Mouse (Mus musculus): Measurements from ENCODE around the gene Tifab.

Gene Tifab

DNA sequence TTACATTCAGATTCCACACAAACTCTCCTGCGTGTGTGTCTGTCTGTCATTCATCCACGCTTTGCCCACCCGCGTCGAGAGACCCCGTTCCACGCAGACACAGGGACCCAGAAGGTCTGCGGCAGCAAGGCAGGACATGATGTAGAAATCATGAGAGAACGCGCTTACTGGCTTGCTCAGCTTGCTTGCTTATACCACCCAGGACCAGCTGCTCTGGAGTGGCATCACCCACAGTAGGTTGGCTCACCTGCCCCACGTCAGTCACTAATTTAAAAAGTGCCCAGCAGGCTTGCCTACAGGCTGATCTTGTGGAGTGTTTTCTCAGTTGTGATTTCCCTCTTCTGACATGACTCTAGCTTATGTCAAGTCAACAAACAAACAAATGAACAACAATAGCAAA is 15.5 kb upstream of the Tifab start:
- ChIA-PET POLR2A (interaction anchor here in 1 of 4 experiments (0.7 to 1.2 kb wide), 4 partner anchors 15 to 239 kb away, joined by 3 to 5 read pairs (median 4); no protein-coding TSS in a partner anchor), CTCF (interaction anchor here in 3 of 4 experiments (0.6 to 6.3 kb wide), 9 partner anchors 46 to 246 kb away, joined by 3 to 37 read pairs (median 4); no protein-coding TSS in a partner anchor)

DNA sequence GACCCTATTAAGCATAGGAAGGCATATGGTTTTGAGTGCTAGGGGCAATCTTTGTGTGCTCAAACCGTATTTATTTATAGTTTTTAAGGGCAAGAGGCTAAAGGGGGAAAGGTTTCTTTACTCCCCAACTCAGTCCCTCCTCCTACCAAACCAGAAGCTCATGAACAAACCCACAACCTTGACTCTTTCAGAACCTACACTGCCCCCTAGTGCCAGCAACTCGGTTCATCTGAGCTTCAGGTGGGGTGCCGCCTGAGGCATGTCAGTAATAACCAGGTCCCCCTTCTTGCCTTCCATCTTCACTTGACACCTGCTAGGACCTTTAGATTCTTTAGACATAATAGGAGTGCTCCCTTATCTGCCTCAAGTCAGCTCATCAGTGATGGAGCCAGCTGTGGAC is 12.5 kb upstream of the Tifab start:
- POLR2A ChIA-PET = interaction anchor here in 2 of 4 experiments (0.9 to 1.6 kb wide), 4 partner anchors 14 to 61 kb away, joined by 3 to 4 read pairs (median 3); partner anchors contain the start of gene Neurog1 (in 1 of the 2)
- CTCF ChIA-PET = interaction anchor here (0.5 to 3.3 kb wide), 34 partner anchors 9 to 458 kb away, joined by 3 to 16 read pairs (median 4); partner anchors contain the start of gene Tifab (in 1 of the 4)

DNA sequence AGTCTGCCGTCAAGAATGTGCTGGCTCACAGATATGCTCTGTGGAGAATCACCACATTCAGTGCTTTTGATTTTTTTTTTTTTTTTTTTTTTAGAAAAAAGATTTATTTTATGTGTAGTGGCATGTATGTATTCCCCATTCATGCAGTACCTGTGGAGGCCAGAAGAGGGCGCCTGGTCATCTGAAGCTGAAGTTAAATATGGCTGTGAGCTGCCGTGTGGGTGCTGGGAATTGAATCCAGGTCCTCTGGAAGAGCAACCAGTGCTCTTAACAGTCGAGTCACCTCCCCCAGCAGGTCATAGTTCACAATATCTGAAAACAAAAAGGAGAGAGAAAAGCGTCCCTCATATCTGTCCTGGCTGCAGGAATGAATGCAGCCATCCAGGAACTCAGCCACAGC is 11.0 kb upstream of the Tifab start:
- POLR2A ChIA-PET = interaction anchor here in 3 of 4 experiments (0.7 to 1.4 kb wide), 5 partner anchors 30 to 170 kb away, joined by 3 to 7 read pairs (median 4); no protein-coding TSS in a partner anchor
- CTCF ChIA-PET = interaction anchor here (0.5 to 3.3 kb wide), 28 partner anchors 9 to 359 kb away, joined by 3 to 16 read pairs (median 5); partner anchors contain the start of gene Tifab (in 1 of the 4)

DNA sequence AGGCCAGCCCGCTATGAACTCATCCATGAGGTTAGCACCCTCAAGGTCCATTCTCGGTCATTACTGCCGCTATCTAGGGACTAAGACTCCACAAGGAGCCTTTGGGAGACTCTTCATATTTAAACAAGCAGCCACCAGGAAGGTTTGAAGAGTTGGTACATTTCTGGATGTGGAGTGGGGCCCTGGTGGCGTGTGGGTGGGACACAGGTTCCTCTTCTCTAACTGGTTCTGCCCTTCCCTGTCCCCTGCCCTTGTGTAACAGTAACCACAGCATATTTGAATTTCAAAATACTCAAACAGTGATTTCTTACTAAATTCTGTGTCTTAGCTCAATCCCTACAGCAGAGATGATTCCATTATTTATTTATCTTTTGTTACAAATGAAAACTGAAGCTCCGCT is 5.0 kb upstream of the Tifab start:
- CTCF ChIA-PET = interaction anchor here in 2 of 4 experiments (0.5 to 1.2 kb wide), 3 partner anchors 38 to 82 kb away, joined by 3 to 7 read pairs (median 3); no protein-coding TSS in a partner anchor
- POLR2A ChIA-PET = interaction anchor here in 2 of 4 experiments (0.5 to 0.6 kb wide), 2 partner anchors 235 to 449 kb away, joined by 3 to 7 read pairs; no protein-coding TSS in a partner anchor

DNA sequence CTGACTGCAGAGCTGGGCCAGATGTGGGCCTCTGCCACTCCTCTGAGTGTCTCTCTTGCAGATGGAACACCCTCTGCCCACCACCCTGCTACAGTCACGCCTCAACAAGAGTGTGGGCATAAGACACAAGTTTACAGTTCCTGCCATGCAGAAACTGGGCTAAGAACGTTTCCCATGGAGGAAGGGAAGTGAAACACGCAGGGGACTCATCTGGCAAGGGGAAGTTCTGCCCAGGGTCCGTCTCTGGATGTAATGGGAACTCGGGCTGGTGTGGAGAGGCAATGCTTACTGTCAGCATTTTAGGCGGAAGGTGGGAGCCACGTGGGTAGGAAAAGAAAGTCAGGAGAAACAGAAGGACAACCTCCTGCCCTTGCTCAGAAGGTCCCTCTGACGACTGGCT is 2.7 kb upstream of the Tifab start:
- ChIA-PET POLR2A (no interaction called here), CTCF (interaction anchor here in 2 of 4 experiments (0.6 to 1.2 kb wide), 2 partner anchors 16 to 85 kb away, joined by 3 to 4 read pairs; no protein-coding TSS in a partner anchor)

DNA sequence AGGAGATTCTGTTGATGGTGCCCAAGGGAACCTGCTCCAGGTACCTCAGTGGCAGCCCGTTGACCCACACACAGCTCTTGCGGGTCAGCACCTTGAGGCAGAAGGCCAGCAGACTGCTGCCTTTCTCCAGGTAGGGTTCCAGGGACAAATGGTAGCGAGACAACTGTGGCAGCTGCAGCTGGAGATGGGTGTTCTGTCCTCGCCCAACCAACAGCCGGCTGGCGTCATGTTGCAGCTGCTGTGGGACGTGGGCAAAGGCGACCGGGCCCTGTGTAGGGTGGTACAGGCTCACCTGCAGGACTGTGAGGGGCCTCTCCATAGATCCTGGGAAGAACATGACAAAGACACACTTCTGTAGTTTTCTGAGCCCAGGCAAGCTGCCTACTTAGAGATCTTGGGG is 2.4 kb downstream of the Tifab start:
- ChIA-PET CTCF (interaction anchor here (0.6 to 2.8 kb wide), 6 partner anchors 9 to 257 kb away, joined by 3 to 8 read pairs (median 3); no protein-coding TSS in a partner anchor), POLR2A (interaction anchor here in 3 of 4 experiments (0.5 to 1.3 kb wide), 4 partner anchors 71 to 442 kb away, joined by 3 to 4 read pairs (median 3); no protein-coding TSS in a partner anchor)

DNA sequence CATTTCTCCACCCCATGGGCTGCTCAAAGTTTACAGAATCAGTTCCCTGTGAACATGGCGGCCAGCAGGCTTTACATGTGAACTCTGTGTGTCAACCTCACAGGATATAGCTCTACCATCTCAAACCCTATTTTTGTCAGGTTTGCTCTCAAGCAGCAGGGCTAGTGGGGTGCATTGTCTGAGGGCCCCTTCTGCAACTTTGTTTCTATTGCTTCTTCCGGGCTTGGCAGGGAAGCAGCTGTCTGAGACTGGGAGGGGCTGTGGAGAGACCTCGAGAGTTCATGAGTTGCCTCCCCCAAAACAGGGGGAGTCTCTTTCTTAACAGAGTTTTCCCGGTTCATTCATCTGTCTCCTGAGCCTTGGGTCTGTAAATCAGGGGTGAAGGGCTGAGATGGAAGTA is 2.8 kb downstream of the Tifab start:
- POLR2A ChIA-PET = interaction anchor here in 3 of 4 experiments (0.5 to 1.3 kb wide), 4 partner anchors 9 to 442 kb away, joined by 3 to 4 read pairs (median 4); no protein-coding TSS in a partner anchor
- CTCF ChIA-PET = interaction anchor here in 3 of 4 experiments (0.5 to 1.7 kb wide), 4 partner anchors 8 to 193 kb away, joined by 3 to 8 read pairs (median 3); no protein-coding TSS in a partner anchor

DNA sequence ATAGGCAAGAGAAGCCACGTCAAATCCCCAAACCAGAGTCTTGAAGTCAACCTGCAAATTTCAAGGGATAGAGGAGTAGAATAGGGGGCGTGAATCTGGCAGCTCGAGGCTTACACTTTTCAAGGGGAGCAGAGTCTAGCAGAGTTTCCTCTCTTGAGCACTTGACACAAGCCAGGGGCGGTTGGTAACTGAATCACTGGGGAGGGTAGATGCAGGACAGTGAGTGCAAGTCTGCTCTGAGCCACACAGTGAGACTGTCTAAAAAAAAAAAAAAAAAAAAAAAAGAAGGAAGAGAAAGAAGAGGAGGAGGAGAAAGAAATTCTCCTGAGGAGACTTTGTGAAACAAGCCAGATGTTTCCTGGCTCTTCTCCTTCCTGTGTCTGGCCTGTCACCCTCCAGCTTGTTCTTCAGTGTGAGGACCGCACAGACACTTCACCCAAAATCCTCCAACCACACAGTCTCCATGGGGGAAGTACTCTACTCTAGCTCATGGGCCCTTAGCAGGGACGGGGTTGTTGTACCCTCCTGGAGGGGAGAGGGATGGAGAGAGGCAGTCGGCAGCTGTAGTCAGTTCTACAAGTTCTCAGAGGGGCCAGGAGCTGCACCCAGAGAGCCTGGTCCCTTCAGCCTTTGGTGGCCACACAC is 5.7 kb downstream of the Tifab start:
- ChIA-PET CTCF (interaction anchor here in 3 of 4 experiments (0.5 to 1.7 kb wide), 5 partner anchors 18 to 1513 kb away, joined by 3 to 7 read pairs (median 4); no protein-coding TSS in a partner anchor), POLR2A (interaction anchor here in 2 of 4 experiments (0.6 to 1.4 kb wide), 5 partner anchors 9 to 1671 kb away, joined by 3 to 6 read pairs (median 5); no protein-coding TSS in a partner anchor)

DNA sequence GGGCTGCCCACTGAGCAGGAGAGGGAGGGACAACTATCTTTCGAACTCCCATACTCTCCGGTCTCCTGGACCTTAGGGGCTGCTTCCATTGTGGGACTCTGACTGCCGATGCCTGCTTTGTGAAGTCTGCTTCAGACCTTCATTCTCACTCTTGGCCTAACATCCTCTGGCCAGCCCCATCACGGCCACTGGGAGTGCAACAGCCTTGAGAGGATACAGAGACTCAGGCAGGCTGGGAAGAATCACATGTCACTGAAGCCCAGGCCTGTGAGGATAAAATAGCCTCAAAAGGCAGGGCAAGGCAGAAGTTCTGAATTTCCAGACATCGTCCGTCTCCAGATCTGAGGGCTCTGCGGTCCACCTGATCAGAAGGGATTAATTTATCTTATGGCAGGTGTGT is 6.6 kb downstream of the Tifab start:
- CTCF ChIA-PET = interaction anchor here (0.5 to 1.5 kb wide), 4 partner anchors 19 to 1512 kb away, joined by 3 to 4 read pairs (median 3); no protein-coding TSS in a partner anchor

DNA sequence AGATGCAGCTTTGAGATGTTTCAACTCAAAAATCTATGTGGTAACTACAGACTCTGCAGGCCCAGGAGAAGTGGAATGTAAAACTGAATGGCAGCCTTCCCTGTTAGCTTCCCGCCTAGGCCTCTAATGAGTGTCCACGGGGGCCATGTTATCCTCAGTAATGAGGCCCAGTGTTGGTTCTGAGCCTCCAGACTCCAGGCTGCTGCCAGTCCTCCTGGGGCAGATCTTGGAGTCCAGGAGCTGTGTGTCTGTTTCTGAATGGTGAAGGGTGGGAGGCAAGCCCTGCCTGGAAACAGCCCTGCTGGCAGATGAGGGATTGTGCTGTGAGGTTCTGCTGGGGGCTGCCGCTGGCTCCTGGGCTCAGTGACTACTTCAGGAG is 10.3 kb downstream of the Tifab start:
- ChIA-PET CTCF (interaction anchor here (0.5 to 2.6 kb wide), 42 partner anchors 8 to 1635 kb away, joined by 3 to 19 read pairs (median 4); partner anchors contain the start of gene Cxcl14 (in 1 of the 4)), POLR2A (interaction anchor here in 3 of 4 experiments (0.6 to 1.1 kb wide), 4 partner anchors 17 to 53 kb away, joined by 3 to 6 read pairs (median 4); no protein-coding TSS in a partner anchor)

More for the DNA sequence above, 6.6 kb downstream of the Tifab start:
- POLR2A ChIA-PET = no interaction called here

DNA sequence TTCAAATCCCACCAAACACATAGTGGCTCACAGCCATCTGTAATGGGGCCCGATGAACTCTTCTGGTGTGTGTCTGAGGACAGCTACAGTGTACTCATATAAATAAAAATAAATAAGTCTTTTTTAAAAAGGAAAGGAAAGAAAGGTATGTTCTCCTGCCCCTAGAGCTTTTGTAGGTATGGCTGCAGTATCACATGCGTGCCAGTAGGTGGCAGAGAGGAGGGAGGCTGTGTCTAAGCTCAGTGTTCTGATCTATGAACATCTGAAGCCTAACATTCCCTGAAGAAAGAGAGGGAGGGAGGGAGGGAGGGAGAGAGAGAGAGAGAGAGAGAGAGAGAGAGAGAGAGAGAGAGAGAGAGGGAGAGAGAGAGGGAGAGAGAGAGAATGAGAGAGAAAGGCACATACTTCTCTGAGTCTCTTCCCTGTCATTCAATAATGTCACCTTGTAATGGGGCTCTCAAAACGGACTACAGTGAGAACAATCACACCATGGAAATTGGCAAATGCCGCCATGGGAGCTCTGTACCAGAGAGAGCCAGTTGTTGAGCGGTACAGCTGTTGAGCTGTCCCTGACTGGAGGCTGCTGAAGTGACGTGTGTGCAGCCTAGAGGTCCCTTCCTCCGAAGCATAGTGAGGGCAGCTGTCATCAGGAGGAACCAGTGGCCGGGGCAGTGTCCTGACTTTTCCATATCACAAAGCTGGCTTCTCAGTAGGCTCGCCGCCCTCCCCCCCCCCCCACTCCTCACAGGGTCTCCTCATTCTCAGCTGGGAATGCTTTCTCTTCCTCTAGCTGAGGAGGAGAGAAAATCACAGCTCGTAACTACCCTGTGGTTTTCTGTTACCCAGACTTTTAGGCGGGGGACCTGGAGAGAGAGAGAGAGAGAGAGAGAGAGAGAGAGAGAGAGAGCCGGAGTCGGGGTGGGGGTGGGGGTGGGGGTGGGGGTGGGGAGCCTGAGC is 11.0 kb downstream of the Tifab start:
- ChIA-PET POLR2A (interaction anchor here (0.6 to 1.1 kb wide), 9 partner anchors 16 to 968 kb away, joined by 3 to 6 read pairs (median 4); no protein-coding TSS in a partner anchor), CTCF (interaction anchor here (0.5 to 2.6 kb wide), 83 partner anchors 8 to 1634 kb away, joined by 3 to 19 read pairs (median 4); partner anchors contain the start of gene Cxcl14 (in 1 of the 4))

DNA sequence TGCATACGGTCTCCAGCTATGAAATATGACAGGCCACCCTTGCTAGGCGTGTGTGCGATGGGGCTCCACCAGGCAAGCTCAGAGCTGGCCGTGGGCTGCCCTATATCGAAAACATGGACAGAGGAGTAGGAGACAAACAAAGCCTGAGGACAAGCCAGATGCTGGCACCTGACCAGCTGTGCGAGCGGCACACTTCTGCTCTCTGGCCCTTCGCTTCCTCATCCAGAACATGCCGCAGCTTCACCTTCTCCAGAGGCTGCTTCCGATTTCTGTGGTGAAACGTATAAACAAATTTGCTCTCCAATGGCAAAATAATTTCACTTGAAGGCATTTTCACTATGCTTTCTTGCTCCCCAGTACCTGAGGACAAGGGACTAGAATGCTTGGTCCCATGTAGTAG is 13.1 kb downstream of the Tifab start:
- ChIA-PET CTCF (interaction anchor here in 2 of 4 experiments (1.1 to 2.0 kb wide), 4 partner anchors 13 to 101 kb away, joined by 3 to 4 read pairs (median 4); no protein-coding TSS in a partner anchor), POLR2A (no interaction called here)

DNA sequence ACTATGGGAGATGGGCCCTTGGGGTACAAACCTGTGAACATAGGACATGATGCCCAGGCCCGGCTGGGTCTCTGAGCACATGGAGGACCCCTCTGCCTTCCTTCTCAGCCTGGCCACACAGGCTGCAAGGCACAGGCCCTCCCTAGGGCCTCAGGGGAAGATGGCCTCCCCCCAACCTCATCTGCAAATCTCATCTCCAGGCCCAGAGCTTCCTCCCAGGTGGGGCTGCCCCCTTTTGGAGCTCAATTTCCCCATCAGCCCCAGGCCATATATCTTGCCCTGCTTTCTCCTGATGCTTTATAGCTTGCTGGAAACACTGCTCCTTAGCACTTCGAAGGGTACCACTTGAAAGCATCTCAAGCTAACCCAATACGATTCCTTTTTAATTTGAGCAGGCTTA is 14.3 kb downstream of the Tifab start:
- CTCF ChIA-PET = interaction anchor here in 3 of 4 experiments (0.6 to 2.0 kb wide), 7 partner anchors 12 to 444 kb away, joined by 3 to 5 read pairs (median 4); no protein-coding TSS in a partner anchor

DNA sequence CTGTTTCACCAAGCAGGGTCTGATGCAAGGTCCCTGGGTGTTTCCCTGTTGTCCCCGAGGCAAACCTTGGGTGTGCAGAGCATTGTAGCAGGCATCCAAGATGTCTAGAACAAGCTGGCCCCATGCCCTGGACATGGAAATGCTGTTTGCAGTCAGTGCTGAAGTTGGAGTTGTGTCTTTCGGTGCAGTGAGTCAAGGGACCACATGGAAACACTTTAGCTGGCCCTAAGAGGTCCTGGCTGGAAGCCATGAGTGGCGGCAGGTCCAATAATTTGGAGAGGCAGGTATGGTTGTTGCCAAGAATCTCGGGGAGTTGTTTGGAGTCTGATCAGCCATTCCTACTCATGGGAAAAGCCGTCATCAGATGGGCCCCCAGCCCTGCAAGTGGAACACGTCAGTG is 14.9 kb downstream of the Tifab start:
- CTCF ChIA-PET = interaction anchor here in 3 of 4 experiments (0.6 to 2.0 kb wide), 3 partner anchors 12 to 116 kb away, joined by 3 to 5 read pairs (median 4); no protein-coding TSS in a partner anchor
- POLR2A ChIA-PET = interaction anchor here in 1 of 4 experiments (1.6 to 1.7 kb wide), 2 partner anchors 10 to 12 kb away, joined by 4 read pairs; no protein-coding TSS in a partner anchor

More for the DNA sequence above, 14.3 kb downstream of the Tifab start:
- POLR2A ChIA-PET = interaction anchor here in 2 of 4 experiments (0.5 to 1.7 kb wide), 3 partner anchors 10 to 23 kb away, joined by 4 read pairs; no protein-coding TSS in a partner anchor

DNA sequence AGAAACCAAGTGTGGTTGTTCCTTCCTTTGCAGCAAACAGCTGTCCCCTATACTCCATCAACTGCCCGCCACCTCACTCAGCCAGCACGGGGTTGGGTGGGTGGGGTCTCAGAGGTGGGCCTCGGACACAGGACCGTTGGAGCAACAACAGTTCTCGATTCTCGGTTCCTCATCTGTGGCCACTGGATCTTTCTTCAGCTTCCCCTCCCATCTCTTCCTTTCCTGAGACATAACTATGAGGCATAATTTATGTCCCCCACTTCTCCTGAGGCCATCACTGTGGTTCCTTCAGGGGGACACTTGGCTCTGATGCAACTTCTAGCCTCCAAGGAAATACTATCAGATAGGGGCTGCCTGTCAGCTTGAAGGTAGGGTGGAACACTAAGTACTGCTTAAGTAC is 15.8 kb downstream of the Tifab start:
- POLR2A ChIA-PET = interaction anchor here in 1 of 4 experiments (1.6 kb wide), 1 partner anchor 11 kb away, joined by 4 read pairs; no protein-coding TSS in a partner anchor
- CTCF ChIA-PET = interaction anchor here in 2 of 4 experiments (0.6 to 1.5 kb wide), 3 partner anchors 11 to 334 kb away, joined by 3 to 4 read pairs (median 4); no protein-coding TSS in a partner anchor

DNA sequence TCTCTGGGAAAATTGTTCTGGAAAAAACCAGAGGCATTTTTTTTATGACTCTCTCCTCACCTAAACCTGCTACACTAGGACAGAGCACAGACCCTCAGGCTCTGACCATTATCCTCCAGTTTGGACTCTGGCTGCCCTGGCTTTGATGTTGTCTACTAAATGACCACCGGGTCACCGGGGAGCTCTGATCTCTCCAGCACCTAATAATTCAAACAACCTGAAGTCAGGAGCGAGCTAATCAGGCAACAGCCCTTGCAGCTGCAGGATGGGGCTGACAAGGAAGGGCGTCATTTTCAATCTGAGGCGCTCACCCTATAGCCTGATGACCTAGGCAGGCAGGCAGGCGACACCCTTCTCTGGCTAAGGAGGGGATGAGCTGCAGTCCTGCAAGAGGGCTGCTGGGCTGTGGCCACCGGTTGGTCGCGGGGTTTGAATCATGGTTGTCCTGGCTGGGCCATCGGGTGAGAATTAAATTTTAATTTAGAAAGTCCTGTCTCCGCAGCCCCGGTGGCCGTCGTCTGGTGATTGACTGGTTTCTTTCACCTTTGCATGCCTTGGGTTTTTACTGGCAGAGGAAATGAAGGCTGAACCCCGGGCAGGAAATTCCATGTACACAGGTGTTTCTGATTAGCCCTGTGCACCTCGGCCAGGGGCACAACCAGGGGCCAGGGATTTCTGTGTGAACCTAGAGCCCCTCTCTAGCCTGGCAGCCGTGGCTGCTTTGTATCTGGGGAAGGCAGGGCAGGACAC is 18.9 kb downstream of the Tifab start:
- ChIA-PET CTCF (interaction anchor here in 2 of 4 experiments (0.6 to 1.0 kb wide), 3 partner anchors 8 to 1585 kb away, joined by 3 to 4 read pairs (median 4); no protein-coding TSS in a partner anchor), POLR2A (interaction anchor here in 1 of 4 experiments (1.1 kb wide), 1 partner anchor 30 kb away, joined by 3 read pairs; no protein-coding TSS in a partner anchor)
